Mouse (Mus musculus) spleen, postnatal 4 days (tissue): ENCODE results near the gene Myo16.

Experiments used
- DNase-seq, 2 experiments: peaks; one replicate each; pipeline ENCODE4 v3.0.0; 2022; ENCODE audit warnings: low spot score in 2 of 2

The Myo16 gene

GRCm38 (mm10) chr8:10625262-10625661, 471.6 kb downstream of the Myo16 start:
- no peak for DNase-seq

DNA sequence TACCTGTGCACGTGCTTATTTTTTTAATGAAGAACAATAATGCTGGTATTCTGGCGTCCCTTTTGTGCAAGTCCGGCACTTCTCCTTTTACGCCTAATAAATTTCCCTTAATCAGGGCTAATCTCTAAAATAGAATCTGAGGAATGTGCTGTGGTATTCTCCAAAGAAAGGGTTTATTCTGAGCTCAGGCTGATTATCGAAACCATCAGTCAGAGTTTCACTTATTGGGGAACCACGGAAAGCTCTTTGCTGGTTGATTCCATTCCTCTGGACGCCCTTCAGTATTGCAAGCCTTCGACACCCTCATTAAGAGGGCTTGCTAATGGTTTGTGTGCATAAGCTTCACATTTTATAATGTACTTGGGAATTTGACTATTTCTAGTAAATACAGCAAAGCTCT, 475.0 kb downstream of the Myo16 start:
- no peak for DNase-seq

DNA sequence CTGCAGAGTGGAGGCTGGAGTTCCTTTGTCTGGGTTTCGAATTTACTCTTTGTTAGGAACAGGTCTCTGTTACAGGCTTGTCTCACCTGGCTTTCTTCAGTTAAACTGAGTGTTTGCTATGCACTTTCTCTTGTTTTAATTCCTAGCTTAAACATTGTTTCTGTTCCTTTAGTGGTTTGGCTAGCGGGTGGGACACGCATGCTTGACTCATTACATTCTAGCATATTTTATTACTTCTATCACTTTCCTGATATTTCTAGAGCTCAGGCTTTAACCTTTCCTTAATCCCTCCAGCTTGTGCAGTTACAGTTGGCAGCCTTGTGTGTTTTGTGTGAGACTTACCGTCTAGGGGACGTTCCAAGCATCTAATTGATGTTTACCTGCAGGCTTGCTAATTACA, 476.2 kb downstream of the Myo16 start:
- no peak for DNase-seq

GRCm38 (mm10) chr8:10631006-10631405, 477.3 kb downstream of the Myo16 start:
- no peak for DNase-seq

DNA sequence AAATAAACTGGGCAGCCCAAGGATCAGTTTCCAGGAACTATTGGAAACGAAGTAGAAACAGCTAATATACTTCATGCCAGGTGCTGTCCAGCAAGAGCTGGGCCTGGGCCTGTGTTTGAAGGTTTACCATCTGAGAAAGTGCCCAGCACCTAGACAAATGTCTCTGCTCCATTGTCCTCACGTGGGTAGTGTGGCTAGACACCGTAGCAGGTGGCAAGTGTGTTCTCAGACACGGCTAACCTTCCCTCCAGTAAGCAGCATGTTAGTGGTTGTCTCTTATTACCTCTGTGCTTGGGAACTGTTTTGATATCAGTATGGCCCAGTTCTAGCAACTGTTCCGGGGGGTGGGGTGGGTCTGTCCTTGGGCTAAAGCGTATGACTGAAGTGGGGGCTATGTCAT, 478.9 kb downstream of the Myo16 start:
- no peak for DNase-seq

DNA sequence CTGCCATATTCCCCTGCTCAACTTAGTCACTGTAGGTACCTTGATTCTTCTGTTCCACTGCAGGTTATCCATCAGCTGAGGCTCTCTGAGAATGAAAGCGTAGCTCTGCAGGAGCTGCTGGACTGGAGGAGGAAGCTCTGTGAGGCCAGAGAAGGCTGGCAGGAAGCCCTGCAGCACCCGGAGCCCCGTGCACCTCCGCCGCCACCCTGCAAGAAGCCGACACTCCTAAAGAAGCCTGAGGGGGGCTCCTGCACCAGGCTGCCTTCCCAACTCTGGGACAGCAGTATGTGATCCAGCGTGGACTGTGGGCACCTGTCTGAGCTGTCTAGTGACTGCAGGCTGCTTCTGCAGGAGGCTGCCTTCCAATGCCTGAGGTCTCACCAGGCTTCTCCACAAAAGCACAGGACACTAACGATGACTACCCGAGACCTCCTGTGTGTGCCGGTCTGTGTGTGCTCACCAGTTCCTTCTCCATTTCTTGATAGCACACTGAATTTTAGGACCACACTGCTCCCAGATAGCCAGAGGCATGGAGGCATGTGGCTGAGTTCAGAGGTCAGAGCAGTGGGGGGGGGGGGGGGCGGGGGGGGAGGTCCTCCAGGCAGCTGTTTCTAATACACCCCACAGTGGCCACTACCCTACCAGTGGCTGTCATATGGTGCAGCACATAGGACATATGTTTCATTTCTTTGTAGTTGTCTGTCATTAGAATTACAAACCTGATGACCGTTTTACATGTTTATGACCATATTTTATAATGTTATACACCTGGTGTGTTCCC, 479.8 kb downstream of the Myo16 start:
- DNase-seq = no peak

- DNase-seq = no peak
Observed at GRCm38 (mm10) chr8:10634421-10634820, 480.7 kb downstream of the Myo16 start.

- DNase-seq = no peak
Observed at GRCm38 (mm10) chr8:10638871-10639270, 485.2 kb downstream of the Myo16 start.

- no peak for DNase-seq
Observed at GRCm38 (mm10) chr8:10640176-10640810, 486.6 kb downstream of the Myo16 start.

- no peak for DNase-seq
Observed at GRCm38 (mm10) chr8:10640859-10641258, 487.1 kb downstream of the Myo16 start.

- no peak for DNase-seq
Observed at GRCm38 (mm10) chr8:10641343-10641742, 487.6 kb downstream of the Myo16 start.

DNA sequence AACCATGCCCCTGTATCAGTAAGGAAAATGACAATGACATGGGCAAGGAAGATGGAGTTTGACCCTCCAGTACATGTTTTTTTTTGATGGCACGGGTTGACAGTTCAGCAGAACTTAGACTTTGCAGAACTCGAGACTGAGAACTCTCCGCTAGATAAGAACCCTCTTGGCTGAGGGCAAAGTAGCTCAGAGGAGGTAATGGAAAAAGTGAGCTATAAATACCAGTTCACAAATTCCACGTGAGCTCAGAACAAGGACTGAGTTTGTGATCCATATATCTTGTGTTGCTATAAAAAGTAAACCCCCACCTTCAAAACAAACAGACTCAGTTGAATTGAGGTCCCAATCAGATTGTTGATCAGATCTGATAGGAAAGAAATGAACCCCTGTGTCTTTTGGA, 489.5 kb downstream of the Myo16 start:
- DNase-seq = no peak

DNA sequence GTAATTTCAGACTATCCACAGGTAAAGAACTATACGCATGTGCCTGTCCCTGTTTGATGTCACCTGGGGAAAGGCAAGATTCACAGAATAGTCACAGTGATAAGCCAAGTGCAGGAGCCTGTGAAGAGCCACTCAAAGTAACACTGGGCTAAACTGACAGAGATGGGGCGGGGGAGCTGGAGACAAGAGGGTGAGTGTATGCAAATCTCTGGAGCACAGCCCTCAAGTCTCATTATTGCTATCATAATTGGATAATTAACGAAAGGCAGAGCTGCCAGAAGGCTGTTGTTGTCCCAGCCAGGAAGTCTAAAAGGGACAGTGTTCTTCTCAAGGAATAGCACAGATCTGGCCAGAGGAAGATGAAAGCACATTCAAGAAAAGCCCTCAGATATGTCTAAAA, 490.8 kb downstream of the Myo16 start:
- no peak for DNase-seq

- no peak for DNase-seq
Observed at GRCm38 (mm10) chr8:10645740-10646139, 492.0 kb downstream of the Myo16 start.

DNA sequence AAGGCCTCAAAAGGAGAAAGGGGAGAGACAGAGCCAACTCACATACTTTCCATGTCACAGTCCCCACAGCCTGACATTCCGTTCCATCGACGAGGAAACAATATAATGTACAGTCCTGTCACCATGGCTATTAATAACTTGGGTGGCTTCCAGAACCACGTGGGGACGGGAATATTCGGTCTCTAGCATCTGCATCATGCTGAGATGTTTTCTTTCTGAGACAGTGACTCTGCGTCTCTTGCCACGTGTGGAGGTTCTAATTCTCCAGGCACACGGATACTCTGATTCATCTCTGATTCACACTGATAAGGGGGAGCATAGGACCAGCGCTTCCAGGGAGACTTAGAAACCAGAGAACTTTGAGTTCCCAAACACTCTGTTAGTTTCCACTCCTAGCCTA, 492.8 kb downstream of the Myo16 start:
- no peak for DNase-seq

GRCm38 (mm10) chr8:10651546-10652315, 498.0 kb downstream of the Myo16 start:
- no peak for DNase-seq

GRCm38 (mm10) chr8:10653282-10653681, 499.6 kb downstream of the Myo16 start:
- no peak for DNase-seq

GRCm38 (mm10) chr8:10654922-10655518, 501.3 kb downstream of the Myo16 start:
- DNase-seq = no peak

DNA sequence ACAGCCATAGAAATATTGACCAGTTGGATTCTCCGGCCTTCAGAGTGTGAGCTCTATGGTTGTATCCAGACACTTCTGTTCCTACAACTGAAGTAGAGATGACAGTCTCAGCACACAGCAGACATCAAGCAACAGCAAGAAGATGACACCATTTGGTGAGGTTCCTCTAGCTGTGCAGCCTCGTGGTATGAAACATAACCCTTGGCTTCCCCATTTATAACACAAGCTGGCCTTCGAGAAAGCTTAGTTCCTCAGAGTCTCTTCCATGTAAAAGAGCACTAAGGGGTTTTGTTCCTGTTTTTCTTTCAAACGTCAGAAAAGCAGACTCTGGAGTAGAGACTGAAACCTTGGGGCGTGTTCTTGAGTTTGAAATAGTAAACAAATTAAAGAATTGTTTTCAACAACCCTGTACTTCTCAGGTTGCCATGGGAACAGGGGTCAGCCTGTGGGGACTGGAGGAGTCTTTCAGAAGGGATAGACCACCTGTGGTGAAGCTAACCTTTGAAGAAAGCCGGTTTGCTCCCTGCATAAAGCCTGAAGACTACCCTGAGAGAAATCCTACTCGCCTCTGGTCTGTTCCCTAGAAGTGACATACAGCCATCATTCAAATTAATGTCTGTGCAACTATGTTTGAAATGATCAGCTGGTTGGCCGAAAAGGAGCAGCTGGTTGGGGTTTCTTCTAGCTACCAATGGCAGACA, 510.2 kb downstream of the Myo16 start:
- DNase-seq = no peak

GRCm38 (mm10) chr8:10664861-10665543, 511.3 kb downstream of the Myo16 start:
- DNase-seq = no peak

GRCm38 (mm10) chr8:10665821-10666283, 512.1 kb downstream of the Myo16 start:
- DNase-seq = no peak
